Mouse (Mus musculus): ENCODE measurements around the gene Ubxn2a. TPM values are rescaled to one million over a fixed set of nuclear protein-coding genes. Genes with fewer than 3 reads are reported as not detected.

Ubxn2a gene
- polyA plus RNA-seq, 1 experiment from 2014 or later, result 27.7 TPM

DNA sequence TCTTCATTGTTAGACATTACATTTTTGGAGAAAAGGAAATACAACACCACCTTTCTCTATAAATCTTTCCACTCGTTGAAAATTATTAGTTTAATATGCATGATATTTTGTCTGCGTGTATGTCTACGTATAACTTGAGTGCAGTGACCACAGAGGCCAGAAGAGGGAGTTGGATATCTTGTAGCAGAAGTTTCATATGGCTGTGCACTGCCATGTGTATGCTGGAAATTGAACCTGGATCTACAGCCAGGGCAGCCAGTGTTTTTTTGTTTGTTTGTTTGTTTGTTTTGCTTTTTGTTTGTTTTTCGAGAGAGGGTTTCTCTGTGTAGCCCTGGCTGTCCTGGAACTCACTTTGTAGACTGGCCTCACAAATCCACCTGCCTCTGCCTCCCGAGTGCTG, 28.5 kb downstream of the Ubxn2a start:
- no peaks in the 10 kb centered on the region for H3K27me3 ChIP-seq
- in situ Hi-C loops (cut with MboI; ENCODE audit: low pct_unique_long_range_greater_than_20kb), result no loop called here
- no peak for TF ChIP-seq CTCF (IDR thresholded peaks at IDR 0.05)
- POLR2A ChIA-PET, result no interaction called here
- ATAC-seq (no peak), DNase-seq (ENCODE audit: low read depth, low spot score) (no peak)
- CTCF ChIA-PET, result no interaction called here

GRCm38 (mm10) chr12:4878296-4878783, 29.2 kb downstream of the Ubxn2a start:
- H3K27me3 ChIP-seq, result no peaks in the 10 kb centered on the region
- POLR2A ChIA-PET, result no interaction called here
- CTCF ChIA-PET, result no interaction called here
- ATAC-seq (no peak), DNase-seq (ENCODE audit: low read depth, low spot score) (no peak)
- in situ Hi-C loops (cut with MboI; ENCODE audit: low pct_unique_long_range_greater_than_20kb), result no loop called here
- TF ChIP-seq CTCF (IDR thresholded peaks at IDR 0.05), result no peak

- in situ Hi-C loops (cut with MboI; ENCODE audit: low pct_unique_long_range_greater_than_20kb), result no loop called here
- no peaks in the 10 kb centered on the region for H3K27me3 ChIP-seq
- TF ChIP-seq CTCF (IDR thresholded peaks at IDR 0.05), result no peak
- no peak for DNase-seq (ENCODE audit: low read depth, low spot score)
- CTCF ChIA-PET, result interaction anchor here (2.7 kb wide), 1 partner anchor 13 kb away, joined by 8 read pairs; no protein-coding TSS in a partner anchor
- POLR2A ChIA-PET, result no interaction called here
- no peak for ATAC-seq
These were observed 31.9 kb downstream of the Ubxn2a start for GRCm38 (mm10) chr12:4875623-4876022.

GRCm38 (mm10) chr12:4874161-4874927, 33.2 kb downstream of the Ubxn2a start, which contains the start of gene Mfsd2b:
Mfsd2b (minus strand) TSS chr12:4874359.
- no peak for TF ChIP-seq CTCF (IDR thresholded peaks at IDR 0.05)
- DNase-seq (ENCODE audit: low read depth, low spot score) (no peak), ATAC-seq (no peak)
- in situ Hi-C loops (cut with MboI; ENCODE audit: low pct_unique_long_range_greater_than_20kb), result no loop called here
- no peaks in the 10 kb centered on the region for H3K27me3 ChIP-seq
- ChIA-PET POLR2A (interaction anchor here (0.9 kb wide), 1 partner anchor 19 kb away, joined by 3 read pairs; no protein-coding TSS in a partner anchor), CTCF (interaction anchor here (2.7 kb wide), 1 partner anchor 12 kb away, joined by 8 read pairs; no protein-coding TSS in a partner anchor)

GRCm38 (mm10) chr12:4873531-4873930, 34.0 kb downstream of the Ubxn2a start:
- ATAC-seq (no peak), DNase-seq (ENCODE audit: low read depth, low spot score) (no peak)
- ChIA-PET POLR2A (interaction anchor here (0.9 kb wide), 1 partner anchor 20 kb away, joined by 3 read pairs; no protein-coding TSS in a partner anchor), CTCF (interaction anchor here (2.7 kb wide), 1 partner anchor 11 kb away, joined by 8 read pairs; no protein-coding TSS in a partner anchor)
- no peak for TF ChIP-seq CTCF (IDR thresholded peaks at IDR 0.05)
- H3K27me3 ChIP-seq, result no peaks in the 10 kb centered on the region
- in situ Hi-C loops (cut with MboI; ENCODE audit: low pct_unique_long_range_greater_than_20kb), result no loop called here

DNA sequence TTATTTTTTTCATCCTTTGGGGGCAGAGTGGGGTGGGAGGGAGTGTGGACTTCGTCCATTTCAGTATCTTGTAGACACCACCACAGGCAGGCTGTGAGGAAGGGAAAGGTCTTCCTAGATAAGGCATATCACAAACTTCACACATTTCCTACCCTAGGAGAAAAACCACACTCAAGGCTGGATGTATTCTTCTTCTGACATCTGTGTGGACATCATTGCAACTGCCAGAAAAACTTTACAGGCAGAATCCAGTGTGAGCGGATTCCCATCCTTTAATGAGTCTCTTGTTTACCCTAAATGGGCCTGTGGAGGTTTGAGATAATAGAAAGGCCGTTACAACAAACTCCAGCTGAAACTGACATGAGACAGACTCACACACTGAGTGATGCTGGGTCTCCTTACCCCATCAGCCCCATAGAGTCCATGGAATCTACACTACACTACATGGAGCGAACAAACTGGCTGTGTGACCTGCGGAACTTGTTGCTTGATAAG, 34.5 kb downstream of the Ubxn2a start:
- ChIA-PET CTCF (interaction anchor here (1.0 to 2.4 kb wide), 2 partner anchors 12 to 15 kb away, joined by 4 to 7 read pairs; no protein-coding TSS in a partner anchor), POLR2A (interaction anchor here (0.6 kb wide), 1 partner anchor 198 kb away, joined by 3 read pairs; no protein-coding TSS in a partner anchor)
- in situ Hi-C loops (cut with MboI; ENCODE audit: low pct_unique_long_range_greater_than_20kb), result no loop called here
- ATAC-seq, result no peak
- no peaks in the 10 kb centered on the region for H3K27me3 ChIP-seq
- TF ChIP-seq CTCF (IDR thresholded peaks at IDR 0.05), result no peak
- DNase-seq (ENCODE audit: low read depth, low spot score), result no peak

- H3K27me3 ChIP-seq, result no peaks in the 10 kb centered on the region
- in situ Hi-C loops (cut with MboI; ENCODE audit: low pct_unique_long_range_greater_than_20kb), result no loop called here
- no peak for TF ChIP-seq CTCF (IDR thresholded peaks at IDR 0.05)
- POLR2A ChIA-PET, result interaction anchor here (0.6 kb wide), 1 partner anchor 198 kb away, joined by 3 read pairs; no protein-coding TSS in a partner anchor
- CTCF ChIA-PET, result interaction anchor here (1.0 to 2.4 kb wide), 2 partner anchors 11 to 16 kb away, joined by 4 to 7 read pairs; no protein-coding TSS in a partner anchor
- ATAC-seq, result no peak
- no peak for DNase-seq (ENCODE audit: low read depth, low spot score)
These were observed 35.2 kb downstream of the Ubxn2a start for GRCm38 (mm10) chr12:4872273-4872672.

GRCm38 (mm10) chr12:4871260-4871659, 36.2 kb downstream of the Ubxn2a start:
- ChIA-PET POLR2A (no interaction called here), CTCF (interaction anchor here (2.4 kb wide), 1 partner anchor 10 kb away, joined by 7 read pairs; no protein-coding TSS in a partner anchor)
- no peak for TF ChIP-seq CTCF (IDR thresholded peaks at IDR 0.05)
- in situ Hi-C loops (cut with MboI; ENCODE audit: low pct_unique_long_range_greater_than_20kb), result no loop called here
- no peaks in the 10 kb centered on the region for H3K27me3 ChIP-seq
- DNase-seq (ENCODE audit: low read depth, low spot score) (no peak), ATAC-seq (no peak)

GRCm38 (mm10) chr12:4868924-4869323, 38.6 kb downstream of the Ubxn2a start:
- CTCF ChIA-PET, result no interaction called here
- no peaks in the 10 kb centered on the region for H3K27me3 ChIP-seq
- ATAC-seq (no peak), DNase-seq (ENCODE audit: low read depth, low spot score) (no peak)
- POLR2A ChIA-PET, result interaction anchor here (0.5 kb wide), 1 partner anchor 49 kb away, joined by 3 read pairs; the partner anchor contains the start of gene Atad2b
- in situ Hi-C loops (cut with MboI; ENCODE audit: low pct_unique_long_range_greater_than_20kb), result no loop called here
- TF ChIP-seq CTCF (IDR thresholded peaks at IDR 0.05), result no peak

- H3K27me3 ChIP-seq, result no peaks in the 10 kb centered on the region
- POLR2A ChIA-PET, result no interaction called here
- no peak for DNase-seq (ENCODE audit: low read depth, low spot score)
- CTCF ChIA-PET, result interaction anchor here (0.8 to 2.1 kb wide), 3 partner anchors 10 to 29 kb away, joined by 3 to 7 read pairs (median 4); no protein-coding TSS in a partner anchor
- in situ Hi-C loops (cut with MboI; ENCODE audit: low pct_unique_long_range_greater_than_20kb), result no loop called here
- no peak for TF ChIP-seq CTCF (IDR thresholded peaks at IDR 0.05)
- ATAC-seq, result no peak
These were observed 43.2 kb downstream of the Ubxn2a start for GRCm38 (mm10) chr12:4864338-4864690.
